Mouse (Mus musculus) liver, adult 2 months (tissue): Measurements from ENCODE around the gene Pdgfd.

ENCODE experiments used
- CTCF ChIP-seq: fragments of 200-500 bp; IDR thresholded peaks from 2 replicates; pipeline ENCODE4 v1.5.1; 2011; ENCODE audit warnings: low read depth, low read length, control low read depth
- POLR2A ChIP-seq: fragments of 200-500 bp; IDR thresholded peaks from 2 replicates; pipeline ENCODE4 v1.6.1; 2011; ENCODE audit warnings: low read length, control low read depth; ENCODE audit not compliant: insufficient read depth; ENCODE audit errors: extremely low read depth

- no peak for TF ChIP-seq CTCF
- no peak for TF ChIP-seq POLR2A
Measured at GRCm38 (mm10) chr9:6212862-6213261, 44.5 kb downstream of the Pdgfd start.
